Mouse (Mus musculus): ENCODE measurements around the gene Dip2c. TPM values are rescaled to one million over a fixed set of nuclear protein-coding genes. Genes with fewer than 3 reads are reported as not detected.

The Dip2c gene
- polyA plus RNA-seq, 1 experiment from 2014 or later = 6.5 TPM

- H3K4me1 ChIP-seq = no peaks in the 10 kb centered on the region
- no peaks in the 10 kb centered on the region for H3K27me3 ChIP-seq
- H3K27ac ChIP-seq = no peak overlapping the region
- peaks cover 13% of the 10 kb centered on the region; the same call in 1 of the 2 replicates for H3K36me3 ChIP-seq
- no peak for ATAC-seq (ENCODE audit: insufficient number of reproducible peaks, low FRiP score, low TSS enrichment, low read depth)
- H3K4me2 ChIP-seq = no peak overlapping the region
- H3K4me3 ChIP-seq = no peak overlapping the region
- 84% methylated on average over 4 of the region's 4 CpGs for WGBS
- no peaks in the 10 kb centered on the region for H3K9me3 ChIP-seq
- H3K9ac ChIP-seq = no peak overlapping the region
These were observed 300.4 kb downstream of the Dip2c start for GRCm38 (mm10) chr13:9576686-9577085.

- no peak overlapping the region for H3K27ac ChIP-seq
- H3K36me3 ChIP-seq = peaks cover 13% of the 10 kb centered on the region; the same call in 1 of the 2 replicates
- H3K9me3 ChIP-seq = no peaks in the 10 kb centered on the region
- no peaks in the 10 kb centered on the region for H3K27me3 ChIP-seq
- 94% methylated on average over 4 of the region's 4 CpGs for WGBS
- no peak overlapping the region for H3K9ac ChIP-seq
- no peak overlapping the region for H3K4me3 ChIP-seq
- H3K4me2 ChIP-seq = no peak overlapping the region
- no peaks in the 10 kb centered on the region for H3K4me1 ChIP-seq
- ATAC-seq (ENCODE audit: insufficient number of reproducible peaks, low FRiP score, low TSS enrichment, low read depth) = no peak
These were observed 302.1 kb downstream of the Dip2c start for GRCm38 (mm10) chr13:9578456-9578855.

- no peak overlapping the region for H3K4me3 ChIP-seq
- H3K4me2 ChIP-seq = no peak overlapping the region
- ATAC-seq (ENCODE audit: insufficient number of reproducible peaks, low FRiP score, low TSS enrichment, low read depth) = no peak
- no peaks in the 10 kb centered on the region for H3K27me3 ChIP-seq
- H3K9me3 ChIP-seq = no peaks in the 10 kb centered on the region
- H3K27ac ChIP-seq = no peak overlapping the region
- H3K9ac ChIP-seq = no peak overlapping the region
- H3K36me3 ChIP-seq = peaks cover 8% of the 10 kb centered on the region; the same call in 1 of the 2 replicates
- no peaks in the 10 kb centered on the region for H3K4me1 ChIP-seq
These were observed 305.5 kb downstream of the Dip2c start for GRCm38 (mm10) chr13:9581821-9582220.

GRCm38 (mm10) chr13:9583579-9583978 lies 307.3 kb downstream of the Dip2c start:
- Histone ChIP-seq H3K27ac (no peak overlapping the region), H3K4me2 (no peak overlapping the region), H3K36me3 (0 out of 2 replicates have a peak, but pooled peaks cover 3% of the 10 kb centered on the region), H3K27me3 (no peaks in the 10 kb centered on the region), H3K4me1 (no peaks in the 10 kb centered on the region), H3K4me3 (no peak overlapping the region), H3K9me3 (no peaks in the 10 kb centered on the region), H3K9ac (no peak overlapping the region)
- ATAC-seq (ENCODE audit: insufficient number of reproducible peaks, low FRiP score, low TSS enrichment, low read depth) = no peak

DNA sequence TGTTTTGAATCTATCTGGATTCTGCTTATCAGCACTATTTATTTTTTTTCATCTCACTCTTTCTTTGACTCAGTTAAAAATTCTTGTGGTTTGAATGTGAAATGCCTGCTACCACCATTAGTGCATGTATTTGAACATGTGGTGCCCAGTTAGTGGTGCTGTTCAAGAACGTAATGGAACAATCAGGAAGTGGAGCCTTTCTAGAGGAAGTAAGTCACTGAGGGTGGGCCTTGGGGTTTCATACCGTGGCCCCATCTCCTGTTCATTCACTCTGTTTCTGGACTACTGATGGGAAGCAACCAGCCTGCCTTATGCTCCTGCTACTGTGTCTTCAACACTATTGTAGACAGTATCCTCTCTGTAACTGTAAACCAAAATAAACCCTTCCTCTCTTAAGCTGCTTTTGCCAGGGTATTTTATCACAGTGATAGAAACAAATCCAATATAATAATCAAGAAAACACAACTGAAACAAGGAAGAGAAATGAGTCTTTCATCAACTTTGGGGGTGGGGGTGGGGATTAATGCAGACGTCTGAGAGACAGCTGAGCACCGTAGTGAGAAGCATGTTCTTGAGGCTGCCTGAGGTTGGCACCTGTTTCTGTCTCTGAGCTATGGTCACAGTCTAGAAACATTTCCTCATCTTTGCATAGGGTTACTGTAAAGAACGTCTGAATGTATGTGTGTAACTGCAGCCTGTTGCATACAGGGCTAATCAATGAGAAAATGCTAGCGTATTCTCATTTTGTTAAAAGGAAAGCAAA lies 323.2 kb downstream of the Dip2c start:
- Histone ChIP-seq H3K27me3 (no peaks in the 10 kb centered on the region), H3K9ac (no peak overlapping the region), H3K4me2 (no peak overlapping the region), H3K36me3 (peaks cover 7% of the 10 kb centered on the region; the same call in 1 of the 2 replicates), H3K27ac (no peak overlapping the region), H3K4me3 (no peak overlapping the region), H3K4me1 (no peaks in the 10 kb centered on the region), H3K9me3 (no peaks in the 10 kb centered on the region)
- 74% methylated on average over 6 of the region's 6 CpGs for WGBS
- no peak for ATAC-seq (ENCODE audit: insufficient number of reproducible peaks, low FRiP score, low TSS enrichment, low read depth)

- Histone ChIP-seq H3K4me3 (no peak overlapping the region), H3K27me3 (no peaks in the 10 kb centered on the region), H3K4me2 (no peak overlapping the region), H3K9me3 (no peaks in the 10 kb centered on the region), H3K27ac (no peak overlapping the region), H3K36me3 (peaks cover 16% of the 10 kb centered on the region), H3K9ac (no peak overlapping the region), H3K4me1 (no peaks in the 10 kb centered on the region)
- no peak for ATAC-seq (ENCODE audit: insufficient number of reproducible peaks, low FRiP score, low TSS enrichment, low read depth)
- 87% methylated on average over 3 of the region's 3 CpGs for WGBS
These were observed 325.0 kb downstream of the Dip2c start for GRCm38 (mm10) chr13:9601350-9601749.

GRCm38 (mm10) chr13:9611229-9611628 lies 334.9 kb downstream of the Dip2c start:
- no peak for ATAC-seq (ENCODE audit: insufficient number of reproducible peaks, low FRiP score, low TSS enrichment, low read depth)
- no peaks in the 10 kb centered on the region for H3K4me1 ChIP-seq
- H3K9ac ChIP-seq = no peak overlapping the region
- H3K4me3 ChIP-seq = no peak overlapping the region
- no peaks in the 10 kb centered on the region for H3K9me3 ChIP-seq
- H3K4me2 ChIP-seq = no peak overlapping the region
- 89% methylated on average over 1 of the region's 1 CpGs for WGBS
- H3K36me3 ChIP-seq = peaks cover 19% of the 10 kb centered on the region; the same call in 1 of the 2 replicates
- no peaks in the 10 kb centered on the region for H3K27me3 ChIP-seq
- H3K27ac ChIP-seq = no peak overlapping the region

DNA sequence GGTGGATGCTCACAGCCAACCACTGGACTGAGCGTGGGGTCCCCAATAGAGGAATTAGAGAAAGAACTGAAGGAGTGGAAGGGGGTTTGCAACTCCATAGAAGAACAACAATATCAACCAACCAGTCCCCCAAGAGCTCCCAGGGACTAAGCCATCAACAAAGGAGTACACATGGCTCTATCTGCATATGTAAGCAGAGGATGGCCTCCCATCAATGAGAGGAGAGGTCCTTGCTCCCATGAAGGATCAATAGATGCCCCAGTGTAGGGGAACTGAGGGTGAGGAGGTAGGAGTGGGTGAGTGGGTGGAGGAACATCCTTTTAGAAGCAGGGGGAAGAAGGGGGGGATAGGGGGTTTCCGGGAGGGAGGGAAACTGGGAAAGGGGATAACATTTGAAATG lies 356.4 kb downstream of the Dip2c start:
- peaks cover 10% of the 10 kb centered on the region; the same call in 1 of the 2 replicates for H3K36me3 ChIP-seq
- H3K4me2 ChIP-seq = no peak overlapping the region
- no peak for ATAC-seq (ENCODE audit: insufficient number of reproducible peaks, low FRiP score, low TSS enrichment, low read depth)
- no peaks in the 10 kb centered on the region for H3K4me1 ChIP-seq
- no peak overlapping the region for H3K27ac ChIP-seq
- H3K27me3 ChIP-seq = no peaks in the 10 kb centered on the region
- no peak overlapping the region for H3K9ac ChIP-seq
- 78% methylated on average over 2 of the region's 2 CpGs for WGBS
- no peak overlapping the region for H3K4me3 ChIP-seq
- no peaks in the 10 kb centered on the region for H3K9me3 ChIP-seq

DNA sequence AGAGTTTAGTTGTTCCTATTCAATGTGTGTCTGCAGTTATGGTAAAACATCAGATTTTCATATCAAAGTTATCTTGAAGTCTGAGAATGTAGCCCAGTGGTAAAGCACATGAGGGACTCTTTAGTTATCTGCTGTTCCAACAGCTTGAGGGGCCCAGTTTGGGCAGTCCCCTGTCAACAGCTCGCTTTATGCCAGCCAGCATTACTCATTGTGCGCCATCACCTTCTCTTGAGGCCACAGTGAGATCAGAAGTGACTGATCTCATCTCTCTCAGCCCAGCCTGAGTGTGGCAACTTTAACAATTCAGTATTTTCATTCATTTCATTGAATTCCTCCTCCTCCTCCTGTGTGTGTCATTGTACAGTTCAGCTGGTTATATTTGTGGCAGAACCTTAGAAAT lies 359.6 kb downstream of the Dip2c start:
- WGBS = 87% methylated on average over 2 of the region's 2 CpGs
- Histone ChIP-seq H3K27me3 (no peaks in the 10 kb centered on the region), H3K9ac (no peak overlapping the region), H3K4me1 (no peaks in the 10 kb centered on the region), H3K4me3 (no peak overlapping the region), H3K9me3 (no peaks in the 10 kb centered on the region), H3K27ac (no peak overlapping the region), H3K36me3 (0 out of 2 replicates have a peak, but pooled peaks cover 3% of the 10 kb centered on the region), H3K4me2 (no peak overlapping the region)
- ATAC-seq (ENCODE audit: insufficient number of reproducible peaks, low FRiP score, low TSS enrichment, low read depth) = no peak

DNA sequence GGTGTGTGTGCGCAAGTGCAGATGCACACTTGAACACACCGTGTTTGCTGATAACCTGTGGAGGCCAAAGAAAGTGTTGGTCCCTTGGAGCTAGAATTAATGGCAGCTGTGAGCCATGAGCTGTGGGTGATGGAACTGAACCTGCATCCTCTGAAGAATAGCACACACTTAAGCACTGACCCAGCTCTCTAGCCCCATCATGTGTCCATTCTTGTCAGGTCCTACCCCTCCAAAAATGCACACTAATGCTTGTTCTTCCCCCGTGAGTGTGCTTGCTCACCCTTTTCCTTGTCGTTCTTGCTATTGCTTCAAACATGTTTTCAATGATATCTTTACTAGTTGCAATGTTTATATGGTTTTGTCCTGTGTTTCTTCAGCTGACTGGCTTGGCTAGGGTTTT lies 360.2 kb downstream of the Dip2c start:
- no peak overlapping the region for H3K4me2 ChIP-seq
- no peaks in the 10 kb centered on the region for H3K27me3 ChIP-seq
- no peaks in the 10 kb centered on the region for H3K4me1 ChIP-seq
- H3K36me3 ChIP-seq = 0 out of 2 replicates have a peak, but pooled peaks cover 3% of the 10 kb centered on the region
- no peak overlapping the region for H3K9ac ChIP-seq
- no peaks in the 10 kb centered on the region for H3K9me3 ChIP-seq
- 59% methylated on average over 4 of the region's 4 CpGs for WGBS
- no peak for ATAC-seq (ENCODE audit: insufficient number of reproducible peaks, low FRiP score, low TSS enrichment, low read depth)
- H3K27ac ChIP-seq = no peak overlapping the region
- no peak overlapping the region for H3K4me3 ChIP-seq

- Histone ChIP-seq H3K9ac (no peak overlapping the region), H3K4me2 (no peak overlapping the region)
- 61% methylated on average over 3 of the region's 3 CpGs for WGBS
These were observed 361.6 kb downstream of the Dip2c start for GRCm38 (mm10) chr13:9637949-9638348.

GRCm38 (mm10) chr13:9648716-9649115 lies 372.4 kb downstream of the Dip2c start:
- Histone ChIP-seq H3K4me2 (no peak overlapping the region), H3K36me3 (0 out of 2 replicates have a peak, but pooled peaks cover 2% of the 10 kb centered on the region), H3K4me3 (no peak overlapping the region), H3K4me1 (no peaks in the 10 kb centered on the region), H3K27me3 (no peaks in the 10 kb centered on the region), H3K9ac (no peak overlapping the region), H3K27ac (no peak overlapping the region), H3K9me3 (no peaks in the 10 kb centered on the region)
- ATAC-seq (ENCODE audit: insufficient number of reproducible peaks, low FRiP score, low TSS enrichment, low read depth) = no peak
- 92% methylated on average over 13 of the region's 13 CpGs for WGBS

More at GRCm38 (mm10) chr13:9637949-9638348, 361.6 kb downstream of the Dip2c start:
- Histone ChIP-seq H3K36me3 (0 out of 2 replicates have a peak, but pooled peaks cover 3% of the 10 kb centered on the region), H3K27ac (no peak overlapping the region), H3K4me1 (no peaks in the 10 kb centered on the region), H3K4me3 (no peak overlapping the region), H3K9me3 (no peaks in the 10 kb centered on the region), H3K27me3 (no peaks in the 10 kb centered on the region)
- ATAC-seq (ENCODE audit: insufficient number of reproducible peaks, low FRiP score, low TSS enrichment, low read depth) = no peak

Measured in limb, embryonic 15.5 days (tissue).